Mouse (Mus musculus) stomach, postnatal 0 days (tissue): Measurements from ENCODE around the gene Usp10. TPM values are rescaled to one million over a fixed set of nuclear protein-coding genes. Genes with fewer than 3 reads are reported as not detected.

Experiments used
- ATAC-seq: fragments of 200-750 bp; cut with Nextera tagmentation; 2 replicates; pipeline ENCODE4 v1.8.0; 2017; ENCODE audit not compliant: low FRiP score, low TSS enrichment
- DNase-seq: peaks from one replicate; pipeline ENCODE4 v3.0.0-alpha.2; 2016; ENCODE audit warnings: low spot score
- H3K27ac ChIP-seq: fragments of 300-500 bp; sonication (generic); replicated peaks from 2 replicates; pipeline ENCODE4 v1.5.1; 2014; ENCODE audit warnings: mild to moderate bottlenecking, control low read depth
- H3K27me3 ChIP-seq: fragments of 300-500 bp; sonication (generic); 2 replicates; pipeline ENCODE4 v1.6.1; 2014; ENCODE audit warnings: low read length; ENCODE audit not compliant: control insufficient read depth, insufficient read depth
- H3K36me3 ChIP-seq: fragments of 300-500 bp; sonication (generic); 2 replicates; pipeline ENCODE4 v1.6.1; 2014; ENCODE audit warnings: low read length, mixed read lengths; ENCODE audit not compliant: control insufficient read depth, insufficient read depth
- H3K4me1 ChIP-seq: fragments of 300-500 bp; sonication (generic); replicated peaks from 2 replicates; pipeline ENCODE4 v1.6.1; 2014; ENCODE audit warnings: antibody characterized with exemption; ENCODE audit not compliant: control insufficient read depth, insufficient read depth
- H3K4me2 ChIP-seq: fragments of 300-500 bp; sonication (generic); replicated peaks from 2 replicates; pipeline ENCODE4 v1.6.1; 2014; ENCODE audit warnings: low read depth, mild to moderate bottlenecking, control low read depth, moderate library complexity
- H3K4me3 ChIP-seq: fragments of 300-500 bp; sonication (generic); 2 replicates; pipeline ENCODE4 v1.5.1; 2014; ENCODE audit warnings: low read depth, low read length, control low read depth
- H3K9ac ChIP-seq: fragments of 300-500 bp; sonication (generic); 2 replicates; pipeline ENCODE4 v1.6.1; 2014; ENCODE audit warnings: mild to moderate bottlenecking, low read length, control low read depth, mixed read lengths
- H3K9me3 ChIP-seq: fragments of 300-500 bp; sonication (generic); 2 replicates; pipeline ENCODE4 v1.6.1; 2016; ENCODE audit warnings: low read length; ENCODE audit not compliant: control insufficient read depth
- CTCF ChIP-seq: IDR thresholded peaks from 2 replicates; pipeline ENCODE4 v1.5.1; 2016; ENCODE audit warnings: antibody characterized with exemption, low read depth, mild to moderate bottlenecking, moderate library complexity
- EP300 ChIP-seq: optimal IDR thresholded peaks from 2 replicates; pipeline ENCODE3; 2016; ENCODE audit warnings: antibody characterized with exemption
- WGBS: fragments of 180-500 bp; shearing (Covaris S2); extraction: QIAGEN DNeasy Blood & Tissue Kit; methylation state at CpG from one replicate; pipeline ENCODE4 v1.1.7; 2014; 5-methylcytosine and 5-hydroxymethylcytosine counted together
- polyA plus RNA-seq: library from polyadenylated mRNA; unstranded; fragments of >200 nt; fragmentation: Nextera tagmentation; extraction: Ambion mirVana; gene quantifications from 2 replicates; pipeline ENCODE4 v1.2.1, GENCODE M21; 2015

Usp10 gene
- polyA plus RNA-seq, 1 experiment from 2014 or later: 54.5 TPM

- Histone ChIP-seq H3K9me3 (no peaks in the 10 kb centered on the region), H3K4me3 (no peak overlapping the region), H3K4me1 (no peaks in the 10 kb centered on the region), H3K4me2 (no peak overlapping the region), H3K27me3 (no peaks in the 10 kb centered on the region), H3K27ac (no peak overlapping the region), H3K36me3 (peaks cover 10% of the 10 kb centered on the region), H3K9ac (no peak overlapping the region)
- no peak for ATAC-seq
- TF ChIP-seq EP300 (no peak), CTCF (no peak)
- no peak for DNase-seq
- WGBS: 63% methylated on average over 4 of the region's 4 CpGs
Measured at GRCm38 (mm10) chr8:119931317-119931716, 21.2 kb downstream of the Usp10 start.

GRCm38 (mm10) chr8:119933681-119934080 lies 23.5 kb downstream of the Usp10 start:
- no peak overlapping the region for H3K4me2 ChIP-seq
- 94% methylated on average over 4 of the region's 4 CpGs for WGBS
- DNase-seq (no peak), ATAC-seq (no peak)
- no peaks in the 10 kb centered on the region for H3K9me3 ChIP-seq
- H3K36me3 ChIP-seq: peaks cover 13% of the 10 kb centered on the region
- H3K9ac ChIP-seq: no peak overlapping the region
- H3K27me3 ChIP-seq: no peaks in the 10 kb centered on the region
- H3K4me3 ChIP-seq: no peak overlapping the region
- TF ChIP-seq EP300 (no peak), CTCF (no peak)
- H3K4me1 ChIP-seq: no peaks in the 10 kb centered on the region
- H3K27ac ChIP-seq: no peak overlapping the region

DNA sequence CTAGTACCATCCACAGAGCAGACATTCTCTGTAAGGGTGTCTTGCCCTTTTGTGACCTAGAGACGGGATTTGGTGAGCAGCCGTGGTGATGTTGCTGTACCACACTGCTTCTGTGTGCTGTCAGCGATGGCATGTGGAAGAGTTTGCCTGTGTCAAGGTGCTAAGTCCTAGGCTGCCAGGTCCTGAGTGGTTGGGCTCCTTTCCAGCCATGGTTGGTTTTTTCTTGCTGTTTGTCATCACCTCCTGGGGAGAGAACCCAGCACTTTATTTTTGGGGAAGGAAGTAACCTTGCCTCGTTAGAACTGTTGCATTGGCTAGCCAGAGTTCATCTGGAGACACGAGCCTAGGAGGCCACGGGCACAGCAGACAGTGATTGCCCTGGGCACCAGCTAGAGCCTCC lies 25.4 kb downstream of the Usp10 start:
- no peak for ATAC-seq

GRCm38 (mm10) chr8:119938481-119938880 lies 28.3 kb downstream of the Usp10 start:
- ATAC-seq: no peak

More for the DNA sequence above, 25.4 kb downstream of the Usp10 start:
- no peaks in the 10 kb centered on the region for H3K27me3 ChIP-seq
- WGBS: 69% methylated on average over 6 of the region's 6 CpGs
- H3K9me3 ChIP-seq: no peaks in the 10 kb centered on the region
- H3K27ac ChIP-seq: no peak overlapping the region
- H3K9ac ChIP-seq: no peak overlapping the region
- no peak overlapping the region for H3K4me2 ChIP-seq
- H3K4me3 ChIP-seq: no peak overlapping the region
- TF ChIP-seq CTCF (no peak), EP300 (no peak)
- no peak for DNase-seq
- no peaks in the 10 kb centered on the region for H3K4me1 ChIP-seq
- peaks cover 13% of the 10 kb centered on the region for H3K36me3 ChIP-seq

DNA sequence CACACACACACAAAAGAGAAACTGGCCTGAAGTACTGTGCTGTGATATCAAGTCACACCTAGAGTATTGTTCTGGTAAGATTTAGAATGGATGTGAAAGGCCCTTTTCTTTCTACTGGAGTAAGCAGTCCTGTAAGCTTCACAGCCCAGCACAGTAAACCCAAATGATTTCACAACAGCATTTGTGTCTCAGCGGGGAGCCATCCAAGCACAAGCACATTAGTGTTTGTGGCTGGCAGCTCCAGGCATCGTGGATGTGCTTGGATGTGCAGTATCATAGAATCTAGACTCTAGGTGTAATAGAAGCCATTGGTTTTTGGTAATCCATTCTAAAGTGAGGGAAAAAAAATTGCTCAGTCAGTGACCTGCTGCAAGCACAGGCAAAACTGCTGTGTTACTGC lies 29.2 kb downstream of the Usp10 start:
- TF ChIP-seq EP300 (no peak), CTCF (no peak)

More at GRCm38 (mm10) chr8:119938481-119938880, 28.3 kb downstream of the Usp10 start:
- Histone ChIP-seq H3K27me3 (no peaks in the 10 kb centered on the region), H3K9ac (no peak overlapping the region), H3K4me2 (no peak overlapping the region), H3K4me1 (no peaks in the 10 kb centered on the region), H3K27ac (no peak overlapping the region), H3K4me3 (no peak overlapping the region), H3K36me3 (peaks cover 18% of the 10 kb centered on the region; the same call in 1 of the 2 replicates), H3K9me3 (no peaks in the 10 kb centered on the region)
- 86% methylated on average over 7 of the region's 7 CpGs for WGBS
- TF ChIP-seq CTCF (no peak), EP300 (no peak)
- DNase-seq: no peak

GRCm38 (mm10) chr8:119941471-119941870 lies 31.3 kb downstream of the Usp10 start:
- no peak overlapping the region for H3K4me3 ChIP-seq
- TF ChIP-seq CTCF: no peak
- TF ChIP-seq EP300: no peak
- no peaks in the 10 kb centered on the region for H3K4me1 ChIP-seq
- WGBS: 97% methylated on average over 18 of the region's 18 CpGs
- H3K27me3 ChIP-seq: no peaks in the 10 kb centered on the region
- no peak overlapping the region for H3K9ac ChIP-seq
- DNase-seq (no peak), ATAC-seq (no peak)
- H3K27ac ChIP-seq: no peak overlapping the region
- H3K36me3 ChIP-seq: peaks cover 18% of the 10 kb centered on the region; the same call in 1 of the 2 replicates
- H3K4me2 ChIP-seq: no peak overlapping the region
- H3K9me3 ChIP-seq: no peaks in the 10 kb centered on the region

More for the DNA sequence above, 29.2 kb downstream of the Usp10 start:
- H3K27ac ChIP-seq: no peak overlapping the region
- DNase-seq (no peak), ATAC-seq (no peak)
- peaks cover 18% of the 10 kb centered on the region; the same call in 1 of the 2 replicates for H3K36me3 ChIP-seq
- no peak overlapping the region for H3K4me3 ChIP-seq
- no peaks in the 10 kb centered on the region for H3K4me1 ChIP-seq
- 81% methylated on average over 2 of the region's 2 CpGs for WGBS
- no peaks in the 10 kb centered on the region for H3K27me3 ChIP-seq
- no peaks in the 10 kb centered on the region for H3K9me3 ChIP-seq
- H3K9ac ChIP-seq: no peak overlapping the region
- no peak overlapping the region for H3K4me2 ChIP-seq
